Mouse (Mus musculus): ENCODE measurements at regions not wholly inside any gene's neighbourhood (a gene's known extent, or its start where the extent isn't known, plus 50 kb on each side); places are given as distances from the start of the nearest gene placed in this dataset.

DNA sequence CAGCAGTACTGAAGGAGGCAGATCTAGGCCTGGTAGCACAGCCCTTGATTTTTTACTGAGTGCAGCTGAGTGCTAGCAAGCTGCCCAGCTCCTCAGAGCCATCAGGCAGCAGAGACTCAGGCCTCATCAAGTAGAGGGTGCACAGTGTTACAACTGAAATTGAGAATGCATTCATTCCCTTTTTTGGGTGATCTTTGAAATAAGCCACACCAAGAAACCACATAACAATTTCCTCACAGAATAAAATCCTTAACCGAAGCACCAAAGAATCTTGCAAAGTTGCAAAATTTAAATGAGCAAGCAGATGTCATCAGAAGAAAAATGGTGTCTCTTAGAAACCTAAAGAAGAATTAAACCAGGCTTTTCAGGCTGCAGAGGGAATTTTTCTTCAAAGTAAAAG is 621.4 kb upstream of the Intu start:
- no peak for DNase-seq (ENCODE audit: low spot score in 2 of 2)

DNA sequence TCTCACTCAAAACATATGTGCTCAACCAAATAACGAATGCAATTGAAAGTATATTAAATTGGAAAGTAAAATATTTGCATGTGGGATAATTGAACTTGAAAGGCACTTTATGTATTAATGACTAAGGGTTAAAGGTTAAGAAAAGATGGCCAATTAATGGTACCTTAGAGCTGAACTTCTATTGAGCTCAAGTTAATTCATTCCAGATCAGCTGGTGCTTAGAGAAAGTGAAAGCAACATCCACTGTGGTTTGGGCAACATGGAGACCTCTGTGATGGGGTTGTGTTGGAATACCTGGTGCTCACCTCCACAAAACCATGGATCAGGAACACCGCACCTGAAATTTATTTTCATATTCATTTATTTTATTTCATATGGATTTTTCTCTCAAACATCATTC is 612.5 kb upstream of the Intu start:
- DNase-seq (ENCODE audit: low spot score in 2 of 2): no peak

DNA sequence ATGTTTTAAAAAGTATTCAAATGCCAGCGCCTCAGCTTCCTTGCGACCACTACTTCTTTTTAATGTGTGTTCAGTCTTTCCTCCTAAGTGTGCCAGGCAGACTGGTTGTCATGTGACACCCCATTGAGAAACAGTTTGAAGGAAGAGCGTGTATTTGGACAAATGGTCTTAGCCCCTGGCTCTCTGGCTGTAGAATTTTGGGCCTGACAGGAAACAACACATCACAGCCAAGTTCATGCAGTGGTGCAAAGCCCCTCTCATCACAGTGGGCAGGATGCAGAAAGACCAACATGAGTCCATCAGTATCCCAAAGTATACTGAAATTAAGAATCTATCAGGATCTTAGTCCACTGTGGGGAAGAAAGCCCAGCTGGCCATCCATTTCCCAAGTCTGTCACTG is 605.6 kb upstream of the Intu start:
- no peak for DNase-seq (ENCODE audit: low spot score in 2 of 2)

DNA sequence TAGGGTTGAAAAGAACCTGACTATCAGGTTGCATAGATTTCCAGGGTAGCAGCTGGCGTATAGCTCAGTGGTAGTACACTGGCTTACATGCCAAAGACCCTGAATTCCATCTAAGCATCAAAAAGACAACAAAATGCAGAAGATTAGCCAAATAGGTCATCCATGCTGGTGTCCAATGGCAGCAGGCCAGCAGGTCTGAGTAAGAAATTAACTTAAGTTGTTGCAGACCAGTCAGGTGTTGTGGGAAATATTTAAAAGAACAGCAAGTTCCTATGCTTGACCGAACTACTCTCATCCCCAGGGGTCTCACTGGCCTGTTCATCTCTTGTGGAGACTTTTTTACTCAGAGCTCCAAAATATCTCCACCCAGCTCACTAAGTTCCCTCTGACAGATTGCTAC is 602.7 kb upstream of the Intu start:
- no peak for DNase-seq (ENCODE audit: low spot score in 2 of 2)

- no peak for DNase-seq (ENCODE audit: low spot score in 2 of 2)
These were observed 597.7 kb upstream of the Intu start for GRCm38 (mm10) chr3:39933372-39933771.

DNA sequence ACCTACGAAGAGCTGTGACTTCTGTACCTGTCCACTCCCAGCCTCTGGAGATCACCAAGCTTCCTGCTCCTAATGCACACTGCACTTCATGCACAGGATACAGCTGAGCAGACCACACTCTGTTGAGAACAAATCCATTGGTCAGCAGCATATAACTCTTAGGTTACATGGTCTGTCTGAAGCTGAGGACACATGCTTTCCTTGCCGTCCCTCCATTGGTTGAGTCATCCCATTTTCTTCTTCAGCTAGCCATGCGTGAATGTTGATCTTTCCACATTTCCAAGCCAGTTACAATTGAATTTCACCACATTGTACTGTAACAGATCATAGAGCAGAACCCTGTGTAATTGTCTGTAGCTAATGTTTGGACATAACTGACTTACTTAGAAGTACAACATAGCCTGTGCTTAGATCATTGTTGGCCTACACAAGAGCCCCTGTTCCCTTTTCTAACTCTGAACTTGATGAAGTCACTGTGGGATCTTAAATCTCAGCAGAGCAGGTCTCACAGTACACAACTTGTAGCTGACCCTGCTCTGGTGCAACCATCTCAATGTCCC is 593.3 kb upstream of the Intu start:
- no peak for DNase-seq (ENCODE audit: low spot score in 2 of 2)

GRCm38 (mm10) chr3:39944581-39944980 is 586.5 kb upstream of the Intu start:
- peak; percentile 71 to 72 for DNase-seq (ENCODE audit: low spot score in 2 of 2)

GRCm38 (mm10) chr3:39952103-39952502 is 579.0 kb upstream of the Intu start:
- no peak for DNase-seq (ENCODE audit: low spot score in 2 of 2)

GRCm38 (mm10) chr3:39952556-39952955 is 578.5 kb upstream of the Intu start:
- no peak for DNase-seq (ENCODE audit: low spot score in 2 of 2)

DNA sequence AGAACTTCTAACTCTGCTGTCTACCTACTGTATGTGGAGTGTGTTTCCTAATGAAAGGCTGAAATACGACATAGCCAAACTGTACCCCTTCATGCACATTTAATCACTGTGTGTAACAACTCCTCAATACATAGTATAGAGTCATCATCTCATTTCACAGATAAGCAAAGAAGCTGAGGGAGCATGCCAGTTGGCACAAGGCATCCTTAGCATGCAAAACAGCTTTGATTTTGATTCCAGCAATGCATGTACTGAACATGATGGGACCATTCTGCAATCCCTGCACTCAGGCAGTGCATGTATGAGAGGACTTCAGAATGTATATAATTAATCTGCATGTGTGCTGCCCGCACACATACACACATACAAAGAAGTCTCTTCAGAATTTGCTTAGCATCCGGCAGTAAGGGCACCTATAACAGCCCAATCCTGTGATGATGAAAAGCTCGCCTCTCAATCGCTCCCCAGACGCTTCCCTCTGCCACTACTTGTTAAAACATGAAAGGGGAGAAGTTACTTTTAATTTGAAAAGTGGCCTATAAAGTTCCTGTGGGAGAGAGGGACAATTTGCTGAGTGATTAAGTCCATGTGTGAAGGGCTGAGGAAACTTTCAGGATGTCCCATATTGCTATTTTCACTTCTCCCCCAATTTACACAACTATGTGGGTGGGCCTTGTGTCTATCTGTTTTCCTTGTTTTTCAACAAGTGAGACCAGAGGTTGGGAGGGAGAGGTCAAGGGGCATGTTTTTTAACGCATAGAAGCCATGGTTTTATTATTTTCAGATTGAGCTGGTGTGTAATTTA is 569.0 kb upstream of the Intu start:
- DNase-seq (ENCODE audit: low spot score in 2 of 2): no peak

DNA sequence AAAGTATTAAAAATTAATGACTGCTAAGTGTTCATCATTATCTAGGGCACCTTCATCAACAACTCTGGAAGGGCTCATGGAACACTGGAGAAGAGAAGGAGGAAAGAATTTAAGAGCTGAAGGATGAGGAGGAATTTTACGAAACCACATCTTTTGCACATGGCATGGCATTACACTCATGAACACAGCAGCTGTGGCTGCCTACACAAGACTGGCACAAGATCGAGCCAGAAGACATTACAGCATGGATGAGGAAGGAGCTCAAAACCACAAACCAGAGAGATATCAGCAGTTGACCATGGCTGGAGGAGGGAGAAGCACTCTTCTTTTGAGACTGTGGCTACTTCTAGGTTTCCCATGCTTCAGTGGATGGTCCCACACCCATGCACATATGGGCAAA is 565.7 kb upstream of the Intu start:
- DNase-seq (ENCODE audit: low spot score in 2 of 2): no peak

DNA sequence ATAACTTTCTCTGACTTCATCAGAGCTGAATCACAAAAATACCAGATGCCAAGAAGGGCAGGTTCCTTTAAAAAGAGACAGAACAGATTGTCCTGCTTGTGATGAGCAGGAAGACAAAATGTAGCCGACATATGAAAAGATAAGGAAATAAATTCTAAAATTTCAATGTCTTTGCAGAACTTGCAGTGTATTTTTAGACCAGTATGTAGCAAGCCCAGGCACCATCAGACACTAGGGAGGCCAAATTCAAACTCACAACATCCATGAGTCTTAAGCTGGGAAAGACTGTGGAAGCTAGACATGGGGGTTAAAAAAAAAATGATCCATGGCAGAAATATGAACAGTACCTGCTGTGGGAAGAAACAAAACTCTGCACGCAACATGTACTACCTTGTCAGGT is 564.7 kb upstream of the Intu start:
- DNase-seq (ENCODE audit: low spot score in 2 of 2): no peak

DNA sequence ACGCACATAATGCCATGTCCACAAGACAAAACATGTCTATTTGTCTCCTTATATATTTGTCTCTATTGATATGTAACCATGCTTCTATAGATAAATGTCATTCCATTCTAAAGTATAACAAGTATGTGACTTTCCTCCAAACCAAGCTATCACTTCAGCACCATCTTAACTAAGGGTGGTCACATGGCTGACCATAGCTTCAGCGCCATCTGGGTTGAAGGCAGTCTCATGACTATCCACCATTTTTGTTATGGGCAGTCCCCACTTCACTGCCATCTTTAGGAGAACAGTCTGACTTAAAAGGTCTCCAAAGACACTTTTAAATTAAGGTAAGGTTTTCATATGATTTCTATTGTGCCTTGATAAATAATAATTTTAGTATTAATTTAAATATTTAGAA is 554.1 kb upstream of the Intu start:
- DNase-seq (ENCODE audit: low spot score in 2 of 2): no peak

GRCm38 (mm10) chr3:39978916-39979679 is 552.0 kb upstream of the Intu start:
- DNase-seq (ENCODE audit: low spot score in 2 of 2): no peak

DNA sequence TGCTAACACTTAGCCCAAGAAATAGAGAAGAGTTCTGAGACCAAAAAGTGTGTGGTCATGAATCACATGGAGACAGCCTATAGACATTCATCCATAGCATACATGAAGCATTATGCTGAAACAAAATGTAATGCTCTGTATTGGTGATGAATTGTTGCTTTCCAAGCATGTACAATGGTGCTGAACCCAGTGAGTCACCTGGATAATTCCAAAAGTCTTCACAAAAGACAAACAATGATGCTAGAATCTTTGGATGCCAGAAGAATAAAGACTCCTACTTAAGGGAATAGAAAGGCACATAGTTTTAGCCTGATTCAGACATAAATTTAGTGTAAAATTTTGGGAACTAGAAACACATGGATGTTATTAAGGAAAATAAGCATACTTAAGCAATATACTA is 548.4 kb upstream of the Intu start:
- DNase-seq (ENCODE audit: low spot score in 2 of 2): no peak

- DNase-seq (ENCODE audit: low spot score in 2 of 2): no peak
These were observed 543.4 kb upstream of the Intu start for GRCm38 (mm10) chr3:39987710-39988109.

DNA sequence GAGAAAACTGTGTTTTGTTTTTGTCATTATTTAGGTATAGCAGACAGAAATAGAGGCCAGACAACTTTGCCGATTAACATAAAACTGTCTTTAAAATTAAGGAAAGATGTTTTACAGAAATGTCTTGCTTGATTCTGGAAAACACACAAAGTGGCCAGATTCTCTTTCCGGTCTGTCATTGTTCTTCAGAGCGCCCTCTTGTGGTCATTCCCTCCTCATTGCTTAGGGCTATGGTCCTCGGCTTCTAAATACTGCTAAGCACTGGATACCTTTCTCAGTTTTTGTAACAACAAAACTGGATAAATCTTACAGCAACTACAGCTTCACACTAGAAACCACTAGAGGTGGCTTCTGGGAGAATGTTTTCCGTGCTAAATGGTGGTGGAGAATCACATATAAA is 532.5 kb upstream of the Intu start:
- DNase-seq (ENCODE audit: low spot score in 2 of 2): peak in 1 of 2 experiments; percentile 6

DNA sequence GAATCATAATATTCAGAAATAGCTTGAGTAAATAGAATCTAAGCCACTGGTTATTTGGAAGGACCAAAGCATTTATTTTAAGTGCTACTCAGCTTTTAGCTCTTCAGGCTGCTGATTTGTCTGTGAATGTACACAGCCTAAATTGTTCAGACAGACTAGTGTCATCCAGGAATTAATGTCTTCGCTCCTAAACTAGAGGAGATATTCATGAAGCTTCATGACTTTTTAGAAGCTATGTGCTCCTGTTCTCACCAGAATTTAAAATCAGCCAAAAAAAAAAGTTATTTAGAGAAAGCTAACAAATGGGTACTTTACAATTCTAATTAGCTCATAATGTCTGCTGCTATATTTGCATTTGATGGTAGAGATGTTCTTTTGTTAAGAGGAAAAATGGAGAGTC is 531.2 kb upstream of the Intu start:
- no peak for DNase-seq (ENCODE audit: low spot score in 2 of 2)

GRCm38 (mm10) chr3:40002838-40003237 is 528.2 kb upstream of the Intu start:
- DNase-seq (ENCODE audit: low spot score in 2 of 2): no peak

DNA sequence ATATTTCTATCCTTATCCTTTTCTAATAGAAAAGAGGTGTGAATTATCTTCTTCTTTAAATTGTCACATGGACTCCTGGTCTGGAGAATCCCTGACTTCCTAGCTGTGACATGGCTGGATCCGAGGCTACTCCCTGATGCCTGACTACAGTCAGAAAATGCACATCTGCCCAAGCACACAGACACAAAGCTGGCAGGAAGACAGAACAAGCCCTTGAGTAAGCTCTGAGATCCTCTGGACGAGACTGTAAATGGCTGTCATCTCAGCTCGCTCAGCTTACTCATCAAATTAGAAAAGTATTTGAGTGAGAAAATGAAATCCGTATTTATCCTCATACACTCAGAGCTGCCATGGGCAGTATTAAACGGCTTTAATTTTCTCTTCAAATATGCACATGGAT is 521.0 kb upstream of the Intu start:
- DNase-seq (ENCODE audit: low spot score in 2 of 2): no peak

GRCm38 (mm10) chr3:40021682-40022081 is 509.4 kb upstream of the Intu start:
- DNase-seq (ENCODE audit: low spot score in 2 of 2): no peak

DNA sequence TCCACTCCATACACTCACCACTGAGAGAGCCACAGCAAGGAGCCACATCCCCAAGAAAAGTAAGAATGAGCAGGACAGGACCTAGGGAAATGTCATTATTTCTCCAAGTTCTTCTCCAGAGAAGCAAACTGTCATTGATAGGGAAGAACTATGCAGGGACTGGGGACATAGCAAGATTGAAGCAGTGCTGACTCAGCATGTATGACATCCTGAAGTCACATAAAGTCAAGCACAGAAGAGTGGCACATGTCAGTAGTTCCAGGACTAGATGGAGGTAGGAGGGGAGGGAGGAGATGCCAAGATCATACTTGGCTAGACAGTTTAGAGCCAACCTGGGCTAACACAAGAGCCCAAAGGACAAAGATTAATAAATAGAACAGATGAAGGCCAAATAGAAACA is 503.4 kb upstream of the Intu start:
- DNase-seq (ENCODE audit: low spot score in 2 of 2): no peak

- DNase-seq (ENCODE audit: low spot score in 2 of 2): no peak
These were observed 494.9 kb upstream of the Intu start for GRCm38 (mm10) chr3:40036177-40036576.
